In the genomic region with DNA sequence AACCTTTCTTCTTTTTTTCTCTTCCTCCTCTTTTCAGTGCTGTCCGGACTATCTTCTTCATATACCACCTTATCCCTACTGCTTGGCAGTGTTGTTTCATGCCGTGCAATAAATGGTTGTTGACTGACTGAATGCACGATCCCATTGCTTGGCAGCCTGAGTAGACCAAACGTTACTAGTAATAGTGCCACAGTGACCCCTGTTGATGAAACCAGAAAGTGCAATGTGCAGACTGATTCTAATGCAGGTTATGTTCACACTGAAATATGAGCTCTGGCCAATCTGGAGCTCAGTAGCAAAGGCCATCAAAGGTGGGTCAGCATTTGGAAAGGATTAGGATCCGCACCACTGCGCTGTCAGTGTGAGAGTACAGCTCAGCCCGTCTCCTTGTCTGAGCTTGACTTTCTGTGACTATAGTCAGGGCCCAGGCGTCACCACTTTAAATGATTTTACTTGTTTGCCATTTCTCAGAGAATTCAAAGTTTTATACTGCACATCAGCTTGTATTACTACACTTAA, we compare ENCODE assay signal across 8 mouse cellular contexts. TPM values are rescaled to one million over a fixed set of nuclear protein-coding genes. Genes with fewer than 3 reads are reported as not detected.
DNase-seq lines count a peak whose midpoint lies in the region; ATAC-seq lines count a peak whose summit lies in the region.

No protein-coding gene starts in this region.

- no peak overlapping the region for H3K4me2 ChIP-seq in midbrain, embryonic 11.5 days
- no peak overlapping the region for H3K4me2 ChIP-seq in midbrain, embryonic 13.5 days (replicated peaks)

- H3K9ac ChIP-seq in midbrain, embryonic 11.5 days (ENCODE audit: low read length), result no peak overlapping the region
- H3K9ac ChIP-seq in midbrain, embryonic 13.5 days (replicated peaks), result no peak overlapping the region

- no peaks in the 10 kb centered on the region for H3K27me3 ChIP-seq in midbrain, embryonic 11.5 days (ENCODE audit: control insufficient read depth, insufficient read depth, low read length)
- no peaks in the 10 kb centered on the region for H3K27me3 ChIP-seq in midbrain, embryonic 13.5 days

- no peaks in the 10 kb centered on the region for H3K4me1 ChIP-seq in midbrain, embryonic 11.5 days (ENCODE audit: control insufficient read depth, insufficient read depth, low read length)
- no peaks in the 10 kb centered on the region for H3K4me1 ChIP-seq in midbrain, embryonic 13.5 days (replicated peaks)

- WGBS in midbrain, embryonic 11.5 days, result 45% methylated on average over 8 of the region's 8 CpGs
- 44% methylated on average over 8 of the region's 8 CpGs for WGBS in midbrain, embryonic 13.5 days

- intact Hi-C loops in left cerebral cortex, postnatal 4 days (cut with DNase I), result no loop called here

- ATAC-seq in midbrain, embryonic 11.5 days (ENCODE audit: low FRiP score), result no peak
- ATAC-seq in midbrain, embryonic 13.5 days, result no peak

- peak; percentile 95 for DNase-seq in midbrain, embryonic 11.5 days (ENCODE audit: low spot score, missing footprints)
- DNase-seq in ZHBTc4 (ENCODE audit: low read depth, low spot score), result peak; percentile 67
- DNase-seq in forelimb bud, embryonic 11.5 days (ENCODE audit: low read depth, low spot score), result peak; percentile 75
- DNase-seq in kidney, adult 9 months, result peak; percentile 88
- peak; percentile 40 for DNase-seq in left cerebral cortex, postnatal 4 days
- peak; percentile 88 to 89 for DNase-seq in right cerebral cortex, adult 2 months (ENCODE audit: low spot score in 2 of 2)
- no peak for DNase-seq in cerebellum, adult 9-11 months

- H3K9me3 ChIP-seq in midbrain, embryonic 11.5 days (ENCODE audit: control insufficient read depth, low read length), result no peaks in the 10 kb centered on the region
- H3K9me3 ChIP-seq in midbrain, embryonic 13.5 days, result no peaks in the 10 kb centered on the region

- no peaks in the 10 kb centered on the region for H3K36me3 ChIP-seq in midbrain, embryonic 11.5 days (ENCODE audit: control insufficient read depth, insufficient read depth, low read length)
- H3K36me3 ChIP-seq in midbrain, embryonic 13.5 days, result no peaks in the 10 kb centered on the region

- H3K27ac ChIP-seq in midbrain, embryonic 11.5 days (ENCODE audit: low read depth, low read length), result no peak overlapping the region
- no peak overlapping the region for H3K27ac ChIP-seq in midbrain, embryonic 13.5 days

- H3K4me3 ChIP-seq in midbrain, embryonic 11.5 days (ENCODE audit: low read depth, low read length), result no peak overlapping the region
- no peak overlapping the region for H3K4me3 ChIP-seq in midbrain, embryonic 13.5 days (replicated peaks)

RNA-seq across cellular contexts. Expression of gene Slc9a2, which starts 22.3 kb away (rescaled TPM):
- polyA plus RNA-seq in midbrain, embryonic 11.5 days (2014; fragmentation: Nextera tagmentation; extraction: Ambion mirVana), result 0.11 TPM in 1 of 2 replicates, not detected in the other
- 0.08 and 0.09 TPM in 2 replicates for polyA plus RNA-seq in midbrain, embryonic 13.5 days (2015; fragmentation: Nextera tagmentation; extraction: Ambion mirVana)
- total RNA-seq in left cerebral cortex, postnatal 4 days (2021), result 1 to 10 TPM; 1.6 to 2.5 TPM
